Mouse (Mus musculus) CD8-positive naive resting alpha-beta T cell, adult 2 months (primary cell): ENCODE measurements around the gene Prm2.

Experiments used
- DNase-seq, 2 experiments: peaks; one replicate each; pipeline ENCODE4 v3.0.0; 2022; ENCODE audit warnings: low read depth in 2 of 2, low spot score in 2 of 2

The Prm2 gene

DNA sequence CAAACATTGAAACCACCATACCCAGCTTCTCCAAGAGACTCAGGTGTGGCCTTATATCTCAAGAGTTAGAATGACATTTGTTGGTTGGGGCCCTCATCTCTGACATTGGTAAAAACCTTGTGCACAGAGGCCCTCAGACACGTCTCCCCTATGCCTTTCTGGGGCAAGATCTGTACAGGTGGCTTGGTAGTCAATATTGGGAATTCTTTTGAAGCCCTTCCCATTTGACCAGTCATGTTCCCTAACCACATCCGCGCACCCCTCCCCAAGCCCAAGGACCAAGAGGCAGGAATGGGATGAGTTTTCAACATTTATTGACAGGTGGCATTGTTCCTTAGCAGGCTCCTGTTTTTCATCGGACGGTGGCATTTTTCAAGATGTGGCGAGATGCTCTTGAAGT, at the start of gene Prm2:
TSS of gene Prm2 (minus strand) at position 101 of the 400 bp plus-strand sequence.
- no peak for DNase-seq

DNA sequence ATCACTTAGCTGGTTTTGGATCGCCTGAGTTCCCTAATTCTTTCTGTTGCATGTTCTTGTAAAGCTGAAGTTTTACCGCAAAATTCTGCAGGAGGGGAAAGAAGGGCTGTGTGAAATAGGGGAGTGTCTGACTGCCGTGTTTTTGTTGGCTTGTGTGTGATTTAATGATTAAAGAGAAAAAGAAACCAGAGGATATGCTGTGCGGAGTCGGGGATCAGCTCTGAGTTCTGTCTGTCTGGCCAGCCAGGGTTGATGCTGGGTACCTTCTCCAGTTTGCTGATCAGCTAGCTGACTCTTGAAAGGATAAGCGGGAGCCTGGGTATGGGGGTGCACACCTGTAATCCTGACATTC, 48.4 kb upstream of the Prm2 start:
- peak in 1 of 2 experiments; percentile 46 for DNase-seq

DNA sequence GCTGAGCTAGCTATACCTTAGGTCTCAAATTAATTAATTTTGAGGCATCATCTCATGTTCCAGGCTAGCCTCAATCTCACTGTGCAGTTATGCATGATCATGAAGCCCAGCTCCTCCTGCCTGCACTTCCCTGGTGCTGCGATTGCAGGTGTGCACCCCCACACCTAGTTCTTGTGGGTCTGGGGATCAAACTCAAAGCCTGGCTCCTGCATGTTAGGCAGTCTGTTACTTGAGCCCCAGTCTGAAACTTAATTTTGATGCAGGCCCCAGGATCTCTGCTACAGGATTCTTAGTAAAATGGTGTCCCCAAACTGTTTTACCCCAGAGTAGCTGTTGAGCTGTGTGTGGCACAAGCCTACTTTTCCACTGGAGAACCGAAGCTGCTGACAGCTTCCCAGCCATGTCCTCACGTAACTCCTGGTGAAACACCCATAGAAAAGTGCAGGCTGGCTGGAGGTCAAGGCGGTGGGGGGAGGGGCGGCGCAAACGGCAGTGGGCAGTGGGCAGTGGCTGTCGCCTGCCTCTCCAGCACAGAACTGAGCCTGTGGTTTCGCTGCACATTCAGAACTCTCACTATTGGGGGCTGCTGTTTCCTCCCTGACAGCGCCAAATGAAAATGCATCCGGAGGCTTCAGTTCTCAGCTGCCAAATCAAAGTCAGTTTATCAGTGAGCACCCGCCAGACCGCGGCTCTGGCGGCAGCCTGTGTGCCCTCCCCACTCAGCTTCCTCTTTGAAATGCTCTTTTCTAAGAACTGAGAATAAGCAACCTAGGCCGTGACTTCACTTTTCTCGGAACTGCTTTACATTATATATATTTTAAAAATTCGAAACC, 47.8 kb upstream of the Prm2 start:
- DNase-seq, result peak; percentile 74

DNA sequence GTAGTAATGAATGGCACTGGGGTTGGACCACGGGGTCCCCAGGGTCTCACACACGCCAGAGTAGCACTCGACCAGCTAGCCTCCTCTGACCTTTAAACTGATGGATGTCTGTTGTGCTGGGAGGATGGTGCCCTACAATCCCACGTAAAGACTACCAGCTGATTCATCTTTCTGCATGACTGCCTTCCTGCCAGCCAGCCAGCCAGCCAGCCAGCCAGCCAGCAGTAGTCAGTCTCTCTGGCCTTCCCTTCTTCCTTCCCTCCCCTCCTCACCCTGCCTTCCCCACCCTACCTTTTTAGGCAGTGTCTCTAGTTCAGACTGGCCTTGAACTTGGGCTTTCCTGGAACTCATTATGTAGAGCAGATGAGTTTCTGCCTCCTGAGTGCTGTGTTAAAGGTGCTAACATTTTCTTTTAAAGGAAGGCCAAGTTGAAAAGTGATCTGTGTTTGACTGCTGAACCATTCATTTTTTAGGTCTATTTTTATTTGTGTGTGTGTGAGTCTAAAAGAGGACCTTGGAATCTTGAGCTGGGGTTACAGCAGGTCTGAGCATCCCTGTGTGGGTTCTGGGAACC, 46.4 kb upstream of the Prm2 start:
- no peak for DNase-seq

DNA sequence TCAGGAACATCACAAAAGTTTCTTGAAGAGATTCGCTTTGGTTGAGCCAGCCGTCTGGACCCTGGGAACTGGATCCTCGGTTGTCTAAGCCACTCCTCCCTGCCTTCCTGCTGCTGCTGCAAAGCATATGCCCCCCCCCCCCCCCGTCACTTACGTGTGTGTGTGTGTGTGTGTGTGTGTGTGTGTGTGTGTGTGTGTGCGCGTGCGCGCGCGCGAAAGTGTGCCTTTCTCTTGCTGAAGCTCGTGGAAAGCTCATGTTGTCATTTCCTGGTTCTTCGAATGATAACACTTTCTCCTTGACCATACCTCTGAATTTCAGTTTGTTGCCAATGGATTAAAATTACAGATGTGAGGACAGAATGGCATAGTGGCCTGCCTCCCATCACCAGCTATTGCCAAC, 44.1 kb upstream of the Prm2 start:
- DNase-seq, result no peak

DNA sequence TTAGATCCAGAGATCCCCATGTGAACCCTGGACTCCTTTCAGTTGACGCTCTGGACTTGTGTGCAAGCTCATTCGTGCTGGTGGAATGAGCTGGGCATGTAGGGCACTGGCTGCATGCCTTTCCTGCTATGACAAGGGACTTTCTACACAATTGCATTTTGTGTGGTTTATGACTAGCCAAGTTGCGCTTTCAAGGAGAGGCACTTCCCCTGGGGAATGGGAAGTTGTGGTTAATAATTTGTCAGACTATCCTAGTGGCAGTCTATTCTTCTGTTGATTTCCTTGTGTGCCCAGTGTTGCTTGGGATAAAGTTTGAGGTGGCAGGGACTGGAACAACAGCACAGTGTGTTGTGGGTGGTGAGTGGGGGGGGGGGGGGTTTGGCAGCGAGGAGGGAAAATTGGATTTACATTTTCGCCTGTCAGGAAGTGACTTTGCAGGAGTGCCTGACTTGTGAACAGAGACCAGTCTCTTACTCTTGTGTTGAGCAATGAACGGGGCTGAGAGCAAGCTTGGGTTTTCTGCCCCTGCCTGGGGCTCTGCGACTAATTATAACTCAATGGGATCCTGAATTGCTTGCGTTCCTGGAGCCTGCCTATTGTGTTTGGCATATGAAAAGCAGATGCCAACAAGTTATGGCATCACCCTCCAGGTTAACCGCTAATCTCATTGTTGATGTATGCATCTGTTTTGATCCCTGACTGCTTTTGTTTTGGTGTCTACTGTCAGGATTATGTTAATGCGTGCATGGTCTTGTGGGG, 42.7 kb upstream of the Prm2 start:
- no peak for DNase-seq

DNA sequence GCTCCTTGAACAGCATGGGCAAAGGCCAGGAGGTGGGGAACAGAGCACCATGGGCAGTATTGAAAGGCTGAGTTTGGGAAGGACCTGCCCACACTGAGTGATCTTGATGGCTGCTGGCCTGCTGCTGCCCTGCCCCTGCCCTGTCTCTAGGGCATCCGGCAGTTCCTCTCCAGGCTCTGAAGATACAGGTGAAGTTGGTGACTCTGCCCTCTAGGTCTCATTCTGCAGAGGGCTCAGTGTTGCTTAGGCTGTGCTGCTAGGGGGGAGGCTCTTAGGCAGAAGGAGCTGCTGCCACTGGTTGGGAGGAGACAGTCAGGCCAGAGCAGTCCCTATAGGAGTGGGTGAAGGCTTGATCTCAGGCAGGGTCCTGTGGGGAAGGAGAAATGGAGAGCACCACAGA, 42.0 kb upstream of the Prm2 start:
- DNase-seq, result no peak

DNA sequence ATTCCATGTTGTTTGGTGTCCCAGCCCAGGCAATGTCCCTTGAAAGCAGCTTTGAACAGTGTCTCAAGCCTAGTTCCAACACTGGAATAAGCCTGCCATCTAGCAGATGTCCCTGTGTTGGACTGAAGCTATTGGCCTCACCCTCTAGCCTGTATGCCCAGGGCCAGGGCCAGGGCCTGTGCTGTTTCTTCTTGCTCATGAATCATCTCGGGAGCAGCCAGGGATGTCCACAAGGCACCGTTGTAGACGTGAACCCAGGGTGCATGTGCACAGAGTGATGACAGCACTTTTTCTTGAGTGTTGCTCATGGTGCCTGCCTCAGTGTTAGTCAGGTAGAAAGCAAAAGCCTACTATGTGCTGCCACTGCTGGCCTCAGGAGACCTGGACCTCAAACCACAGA, 41.3 kb upstream of the Prm2 start:
- no peak for DNase-seq

DNA sequence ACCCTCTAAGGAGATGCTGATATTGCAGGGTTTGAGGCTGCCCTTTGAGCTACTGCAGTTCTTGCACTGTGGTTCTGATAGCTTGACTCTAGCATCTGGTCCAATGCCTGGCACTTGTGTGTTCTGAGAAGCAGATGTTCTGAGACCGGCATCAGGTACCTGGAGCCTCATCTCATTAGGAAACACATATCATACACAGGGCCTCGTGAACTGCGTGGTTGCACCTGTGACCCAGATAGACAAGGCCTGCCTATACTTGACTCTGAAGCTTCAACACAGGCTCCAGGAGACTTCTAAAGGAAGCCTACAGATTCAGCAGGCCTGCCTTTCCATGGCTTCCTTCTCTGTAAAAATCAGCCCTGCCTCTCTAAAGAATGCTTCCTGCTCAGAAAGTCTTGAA, 40.5 kb upstream of the Prm2 start:
- no peak for DNase-seq

DNA sequence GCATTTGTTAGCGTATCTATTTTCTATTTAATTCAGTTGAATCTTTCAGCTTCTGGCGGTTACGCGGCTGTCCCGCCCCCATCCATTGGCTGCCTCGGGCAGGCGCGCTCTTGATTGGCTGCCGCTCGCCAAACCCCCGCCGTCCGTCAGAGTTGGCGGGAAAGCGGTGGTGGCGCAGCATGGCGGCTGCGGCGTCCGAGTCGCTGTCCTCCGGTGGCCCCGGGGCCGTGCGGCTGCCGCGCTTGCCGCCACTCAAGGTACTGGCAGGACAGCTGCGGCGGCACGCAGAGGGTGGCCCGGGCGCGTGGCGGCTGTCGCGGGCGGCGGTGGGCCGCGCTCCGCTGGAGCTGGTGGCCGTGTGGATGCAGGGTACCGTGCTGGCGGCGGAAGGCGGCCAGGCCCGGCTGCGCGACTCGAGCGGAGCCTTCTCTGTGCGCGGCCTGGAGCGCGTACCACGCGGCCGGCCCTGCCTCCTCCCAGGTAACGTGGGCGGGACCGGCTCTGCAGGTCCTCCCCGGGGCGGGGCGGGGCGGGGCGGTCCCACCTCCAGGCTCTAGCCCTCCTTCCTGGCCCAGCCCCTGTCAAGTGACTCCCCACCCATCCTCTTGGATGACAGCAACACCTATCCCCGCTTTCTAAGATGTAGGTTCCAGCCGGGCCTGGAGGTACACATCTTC, 39.1 kb upstream of the Prm2 start, which contains the start of gene Rmi2:
TSS of gene Rmi2 (plus strand) at position 149 of the 677 bp plus-strand sequence.
- peak; percentile 67 to 75 for DNase-seq

DNA sequence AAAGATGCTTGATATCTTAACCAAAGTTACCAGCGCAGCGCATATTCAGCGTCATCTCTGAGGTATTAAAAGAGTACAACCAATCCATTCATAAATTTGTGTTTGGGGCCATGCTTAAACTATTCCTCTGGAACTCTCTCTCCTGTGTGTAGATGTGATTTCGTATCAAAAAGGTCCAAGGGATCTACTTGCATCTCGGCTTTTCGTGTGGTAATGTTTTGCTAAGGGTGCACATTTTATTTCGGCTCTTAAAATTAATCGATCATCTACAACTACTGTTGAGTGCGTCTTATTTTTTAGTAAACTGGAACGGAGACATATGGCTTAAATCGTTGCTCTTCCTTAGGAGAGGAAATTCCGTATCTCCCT, 38.6 kb upstream of the Prm2 start:
- DNase-seq, result no peak

DNA sequence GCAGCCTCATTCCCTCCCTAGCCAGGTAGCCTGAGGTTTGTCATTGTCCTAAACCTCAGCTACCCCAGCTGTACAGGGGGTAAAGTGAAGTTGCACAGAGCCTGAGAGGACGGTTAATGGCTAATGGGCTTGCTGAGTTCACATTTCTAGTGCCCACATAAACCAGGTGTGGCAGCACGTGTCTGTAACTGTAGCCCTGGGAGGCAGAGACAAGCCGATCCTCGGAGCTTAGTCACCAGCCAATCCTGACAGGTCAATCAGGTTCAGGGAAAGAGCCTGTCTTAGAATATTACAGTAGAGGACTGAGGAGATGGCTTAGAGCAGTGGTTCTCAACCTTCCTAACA, 32.5 kb upstream of the Prm2 start:
- no peak for DNase-seq

DNA sequence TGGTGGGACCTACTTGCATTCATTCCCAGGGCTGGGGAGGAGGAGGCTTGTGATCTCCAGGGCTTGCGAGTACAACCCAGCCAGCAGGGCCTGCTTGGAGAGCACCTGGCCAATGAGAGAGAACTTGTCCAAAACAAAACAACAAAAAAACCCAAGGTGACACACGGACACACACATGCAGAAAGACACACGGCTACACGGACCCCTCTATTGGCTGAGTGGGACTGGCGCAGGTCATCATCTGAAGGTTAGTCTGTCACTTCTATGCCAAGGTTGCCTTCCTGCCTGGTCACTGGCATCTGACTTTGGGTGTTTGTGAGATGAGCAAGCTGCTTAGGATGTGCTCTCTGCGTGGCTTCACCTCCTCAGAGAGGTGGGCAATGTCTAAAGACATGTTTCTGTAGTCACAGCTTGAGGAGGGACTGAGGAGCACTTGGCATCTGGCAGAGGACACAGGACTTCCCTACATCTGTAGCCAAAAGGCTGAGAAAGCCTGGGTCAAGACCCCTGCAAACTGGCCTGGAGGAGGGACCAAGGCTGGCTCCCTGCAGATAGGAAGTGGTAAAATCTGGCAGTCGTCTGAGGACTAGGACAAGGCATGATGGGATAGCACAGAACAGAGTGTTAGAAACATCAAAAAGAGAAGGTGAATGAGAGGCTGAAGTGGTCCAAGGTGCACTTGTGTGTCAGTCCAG, 32.0 kb upstream of the Prm2 start:
- no peak for DNase-seq

DNA sequence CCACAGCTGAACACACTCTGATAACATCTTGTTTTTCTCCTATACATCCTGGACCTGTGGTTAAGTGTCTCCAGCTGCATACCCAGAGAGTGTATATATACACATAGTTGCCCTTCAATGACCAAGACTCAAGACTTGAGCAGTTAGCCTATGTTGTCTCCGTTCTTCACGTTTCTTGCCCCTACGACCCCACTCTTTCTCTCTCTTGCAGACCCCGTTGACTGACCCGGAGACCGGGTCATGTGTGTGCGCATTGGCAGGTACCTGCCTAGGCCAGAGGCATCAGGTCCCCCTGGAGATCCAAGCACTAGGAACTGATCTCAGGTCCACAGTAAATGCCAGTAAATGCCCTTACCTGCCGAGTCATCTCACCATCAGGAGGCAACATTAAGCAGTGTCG, 31.3 kb upstream of the Prm2 start:
- DNase-seq, result no peak

DNA sequence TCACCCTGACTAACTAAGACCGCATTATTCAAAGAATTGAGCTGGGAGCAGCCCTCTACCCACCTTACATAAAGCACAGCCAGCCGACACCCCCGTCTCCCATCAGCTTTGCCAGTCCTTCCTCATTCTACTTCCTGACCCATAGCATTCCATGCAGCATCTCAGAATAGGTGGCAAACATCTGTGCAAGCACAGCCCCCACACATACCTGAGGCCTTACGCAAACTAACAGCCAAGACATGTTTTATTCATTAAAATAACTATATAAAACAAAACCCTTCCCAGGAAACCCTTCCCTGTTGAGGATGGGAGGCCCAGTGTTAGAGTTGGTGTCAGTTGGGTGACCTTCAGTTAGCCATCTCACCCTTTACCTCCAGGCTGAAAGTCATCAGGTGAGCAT, 29.9 kb upstream of the Prm2 start:
- DNase-seq, result no peak

DNA sequence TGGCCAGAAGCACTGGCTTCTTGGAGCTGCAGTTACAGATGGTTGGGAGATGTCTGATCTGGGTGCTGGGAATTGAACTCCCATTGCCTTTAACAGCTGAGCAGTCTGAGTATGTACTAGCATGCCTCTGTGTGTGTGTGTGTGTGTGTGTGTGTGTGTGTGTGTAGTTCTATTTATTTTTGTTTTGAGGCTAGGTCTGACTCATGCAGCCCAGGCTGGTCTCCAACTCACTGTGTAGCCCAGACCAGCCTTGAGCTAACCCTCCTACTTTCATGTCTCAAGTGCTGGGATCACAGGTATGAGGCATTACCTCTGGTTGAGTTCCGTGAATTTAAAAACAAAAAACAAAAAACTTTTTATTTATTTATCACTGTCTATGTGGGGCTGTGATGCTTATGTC, 28.6 kb upstream of the Prm2 start:
- DNase-seq, result no peak

DNA sequence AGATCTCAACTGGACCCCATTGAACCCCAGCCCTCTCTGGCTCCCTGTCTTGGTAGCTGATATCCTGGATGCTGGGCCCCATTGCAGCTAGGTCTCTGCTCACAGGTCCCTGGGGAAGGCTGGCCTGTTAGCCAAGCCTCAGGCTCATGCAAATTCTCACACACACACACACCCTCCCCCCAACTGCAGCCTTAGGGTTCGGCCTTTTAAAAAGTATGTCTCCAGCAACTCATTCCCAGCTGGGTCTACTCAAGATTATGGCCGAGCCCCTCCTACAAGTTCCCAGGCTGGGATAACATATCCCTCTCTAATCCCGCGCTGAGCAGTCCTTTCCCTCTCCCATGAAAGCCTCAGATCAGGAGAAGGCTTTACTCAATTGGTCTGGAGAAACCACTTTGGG, 25.5 kb upstream of the Prm2 start:
- no peak for DNase-seq

DNA sequence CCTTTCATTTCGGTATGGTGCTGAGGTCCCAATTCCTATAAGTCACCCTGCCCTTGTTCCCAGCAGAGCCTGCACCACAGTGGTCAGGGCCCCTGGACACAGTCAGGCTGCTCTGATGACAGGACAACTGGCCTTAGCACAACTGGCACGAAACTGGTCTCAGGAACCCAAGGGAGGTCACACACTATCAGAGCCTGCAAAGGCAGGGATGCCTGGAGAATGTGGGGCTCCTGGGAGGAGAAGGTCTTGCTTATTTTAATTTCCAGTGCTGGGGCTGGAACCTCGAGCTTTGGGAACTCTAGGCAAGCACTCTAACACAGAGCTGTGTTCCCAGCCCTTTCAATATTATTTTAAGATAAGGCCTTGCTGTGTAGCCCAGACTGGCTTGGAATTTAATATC, 24.0 kb upstream of the Prm2 start:
- DNase-seq, result no peak

DNA sequence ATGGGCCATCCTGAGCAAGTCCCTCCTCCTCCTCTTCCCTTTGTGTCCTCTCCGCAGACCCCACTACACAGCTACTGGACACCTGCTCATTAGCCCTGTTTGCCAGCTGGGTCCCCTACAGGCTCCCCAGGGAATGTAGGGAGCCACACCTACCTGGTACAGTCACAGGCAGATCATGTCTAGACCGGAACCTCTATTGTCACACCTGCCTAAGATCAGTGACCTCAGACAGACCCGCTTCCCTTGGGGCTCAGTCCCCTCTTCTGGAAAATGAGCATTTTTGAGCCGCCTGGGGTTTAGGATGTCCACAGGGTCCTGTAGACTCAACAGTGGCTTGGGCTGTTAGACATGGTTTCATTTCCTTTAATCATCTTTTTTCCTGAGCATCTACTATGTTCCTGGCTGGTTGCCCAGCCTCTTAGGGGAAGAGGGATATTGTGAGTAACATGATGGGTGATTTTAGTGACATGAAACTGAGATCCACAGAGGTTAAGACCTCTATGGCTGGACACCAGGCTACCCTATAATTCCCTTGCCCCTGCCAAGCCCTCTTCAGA, 22.7 kb upstream of the Prm2 start:
- no peak for DNase-seq

DNA sequence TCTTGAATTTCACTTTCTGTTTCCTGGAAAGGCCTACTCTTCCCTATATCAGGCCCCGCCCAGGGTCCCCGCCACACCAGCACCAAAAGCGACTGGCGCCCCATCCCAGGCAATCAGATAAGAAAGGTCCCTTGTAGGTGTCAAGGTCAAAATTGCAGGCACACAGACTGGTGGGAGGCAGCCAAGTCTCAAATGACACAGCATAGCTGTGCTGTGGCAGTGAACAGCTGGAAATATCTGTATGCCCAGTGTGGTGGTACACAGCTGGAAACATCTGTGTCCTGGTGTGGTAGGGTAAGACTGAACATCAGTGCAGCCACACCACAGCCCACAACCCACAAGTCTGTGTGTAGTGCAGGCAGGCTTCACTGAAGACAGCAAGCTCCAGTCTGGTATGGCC, 18.9 kb upstream of the Prm2 start:
- no peak for DNase-seq

DNA sequence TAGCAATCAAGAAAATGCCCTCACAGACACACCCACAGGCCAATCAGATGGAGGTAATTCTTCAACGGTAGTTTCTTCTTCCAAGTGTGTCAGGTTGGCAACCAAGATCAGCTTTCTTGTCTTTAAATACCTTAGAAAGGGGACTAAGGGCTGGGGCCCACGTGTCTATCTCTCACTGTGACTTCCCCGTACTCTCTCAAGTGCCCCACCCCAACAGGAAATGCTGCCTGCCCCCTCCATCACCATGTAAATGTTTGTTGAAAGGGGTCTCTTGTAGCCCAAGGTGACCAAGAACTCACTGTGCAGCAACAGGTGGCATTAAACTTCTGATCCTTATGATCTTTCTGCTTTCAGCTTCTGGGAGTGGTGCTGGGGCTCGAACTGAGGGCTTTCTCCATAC, 17.8 kb upstream of the Prm2 start:
- no peak for DNase-seq
